Mouse (Mus musculus): ENCODE data around the gene Ogfod2. TPM values are rescaled to one million over a fixed set of nuclear protein-coding genes. Genes with fewer than 3 reads are reported as not detected.
A peak's percentile ranks its signal among the peaks of the same experiment; 100 is the strongest.

Gene Ogfod2
- polyA plus RNA-seq, 1 experiment from 2014 or later, result 30.6 TPM

- H3K27ac ChIP-seq, result no peak overlapping the region
- ATAC-seq, result no peak
- no peak overlapping the region for H3K4me2 ChIP-seq (replicated peaks)
- H3K9me3 ChIP-seq, result no peaks in the 10 kb centered on the region
- no peak overlapping the region for H3K4me3 ChIP-seq (replicated peaks)
- no peaks in the 10 kb centered on the region for H3K36me3 ChIP-seq
- H3K27me3 ChIP-seq, result no peaks in the 10 kb centered on the region
- peaks cover 10% of the 10 kb centered on the region; the same call in 1 of the 2 replicates for H3K4me1 ChIP-seq (replicated peaks)
- no peak overlapping the region; the same call in 1 of the 2 replicates for H3K9ac ChIP-seq (replicated peaks)
- WGBS, result 91% methylated on average over 14 of the region's 14 CpGs
Measured at GRCm38 (mm10) chr5:124083850-124084587, 28.1 kb upstream of the Ogfod2 start.

- H3K4me2 ChIP-seq (replicated peaks), result no peak overlapping the region
- H3K27me3 ChIP-seq, result no peaks in the 10 kb centered on the region
- H3K4me3 ChIP-seq (replicated peaks), result no peak overlapping the region
- 40% methylated on average over 11 of the region's 11 CpGs for WGBS
- no peaks in the 10 kb centered on the region for H3K9me3 ChIP-seq
- H3K27ac ChIP-seq, result no peak overlapping the region
- no peak overlapping the region for H3K9ac ChIP-seq (replicated peaks)
- ATAC-seq, result peak; percentile 48; the same call in 1 of the 2 replicates
- no peaks in the 10 kb centered on the region for H3K36me3 ChIP-seq
- 0 out of 2 replicates have a peak, but pooled peaks cover 6% of the 10 kb centered on the region for H3K4me1 ChIP-seq (replicated peaks)
Measured at GRCm38 (mm10) chr5:124084588-124085173, 27.4 kb upstream of the Ogfod2 start.

DNA sequence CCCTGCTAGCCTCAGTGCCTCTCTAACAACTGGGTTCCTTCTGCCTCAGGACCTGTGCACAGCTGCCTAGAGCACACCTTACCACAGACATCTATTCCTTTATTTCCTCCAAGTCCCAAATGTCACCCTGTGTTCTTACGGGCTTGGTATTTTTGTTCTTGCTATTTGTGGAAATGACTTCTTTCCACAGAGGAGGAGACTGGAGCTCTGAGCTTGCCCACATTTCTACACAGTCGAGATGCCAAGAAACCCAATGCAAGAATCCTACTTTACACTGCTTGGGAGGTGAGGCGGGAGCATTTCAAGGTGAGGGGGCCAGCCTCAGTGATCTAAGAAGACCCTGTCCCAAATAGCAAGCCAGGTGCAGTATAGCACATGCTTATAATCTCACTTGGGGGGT lies 26.6 kb upstream of the Ogfod2 start:
- ATAC-seq, result no peak
- H3K4me2 ChIP-seq (replicated peaks), result no peak overlapping the region
- 76% methylated on average over 3 of the region's 3 CpGs for WGBS
- H3K4me1 ChIP-seq (replicated peaks), result no peaks in the 10 kb centered on the region
- H3K27ac ChIP-seq, result no peak overlapping the region; the same call in 1 of the 2 replicates
- H3K36me3 ChIP-seq, result no peaks in the 10 kb centered on the region
- no peaks in the 10 kb centered on the region for H3K27me3 ChIP-seq
- no peaks in the 10 kb centered on the region for H3K9me3 ChIP-seq
- no peak overlapping the region for H3K9ac ChIP-seq (replicated peaks)
- H3K4me3 ChIP-seq (replicated peaks), result no peak overlapping the region

DNA sequence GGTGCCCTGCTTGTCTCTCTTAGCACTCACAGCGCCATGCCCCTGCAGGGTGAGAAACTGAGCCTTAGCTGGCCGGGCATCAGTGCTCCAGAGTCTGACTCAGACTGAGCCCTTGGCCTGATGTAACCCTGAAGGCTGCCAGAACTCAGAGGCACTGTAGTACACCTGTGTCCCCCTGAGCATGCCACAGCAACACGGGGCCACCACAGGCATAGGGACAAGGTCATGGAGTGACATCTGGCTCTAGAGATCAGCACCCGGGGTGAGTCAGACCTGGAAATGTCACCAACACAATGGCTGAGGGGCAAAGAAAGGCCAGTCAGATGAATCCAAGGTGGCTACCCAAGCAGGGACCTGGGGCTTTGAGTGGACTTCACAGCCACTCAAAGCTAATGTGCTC lies 25.2 kb upstream of the Ogfod2 start:
- Histone ChIP-seq H3K4me1 (replicated peaks) (no peaks in the 10 kb centered on the region), H3K27me3 (no peaks in the 10 kb centered on the region), H3K4me2 (replicated peaks) (no peak overlapping the region), H3K9ac (replicated peaks) (no peak overlapping the region), H3K27ac (no peak overlapping the region), H3K4me3 (replicated peaks) (no peak overlapping the region), H3K9me3 (no peaks in the 10 kb centered on the region), H3K36me3 (no peaks in the 10 kb centered on the region)
- 73% methylated on average over 4 of the region's 4 CpGs for WGBS
- no peak for ATAC-seq

GRCm38 (mm10) chr5:124089868-124090267 lies 22.2 kb upstream of the Ogfod2 start:
- 91% methylated on average over 23 of the region's 23 CpGs for WGBS
- Histone ChIP-seq H3K4me1 (replicated peaks) (no peaks in the 10 kb centered on the region; the same call in 1 of the 2 replicates), H3K27ac (no peak overlapping the region), H3K36me3 (no peaks in the 10 kb centered on the region), H3K9me3 (no peaks in the 10 kb centered on the region), H3K4me2 (replicated peaks) (no peak overlapping the region), H3K27me3 (peaks cover 10% of the 10 kb centered on the region), H3K9ac (replicated peaks) (no peak overlapping the region), H3K4me3 (replicated peaks) (no peak overlapping the region)
- no peak for ATAC-seq

DNA sequence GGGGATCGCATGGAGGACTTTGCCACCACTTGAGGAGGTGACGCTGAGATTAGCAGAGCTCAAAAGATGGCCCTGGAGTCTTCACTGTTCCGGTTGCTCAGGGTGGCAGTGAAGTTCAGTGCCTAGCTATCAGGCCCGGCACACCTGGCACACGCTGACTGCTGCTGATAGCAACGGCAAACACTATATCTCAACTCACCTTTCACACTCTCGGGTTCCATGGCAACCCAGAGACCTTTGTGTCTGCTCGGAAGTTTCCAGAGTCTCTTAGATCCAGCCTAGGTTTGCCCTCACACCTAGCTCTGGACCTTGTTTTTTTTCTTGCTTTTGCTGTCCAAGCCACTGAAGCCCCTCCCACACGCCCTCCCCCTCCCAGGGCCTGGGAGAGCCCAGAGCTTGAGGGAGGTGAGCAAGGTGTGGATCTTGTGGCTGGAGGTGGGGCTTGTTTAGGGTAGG lies 20.1 kb upstream of the Ogfod2 start:
- ATAC-seq, result no peak
- Histone ChIP-seq H3K4me3 (replicated peaks) (no peak overlapping the region), H3K4me1 (replicated peaks) (peaks cover 12% of the 10 kb centered on the region), H3K9me3 (no peaks in the 10 kb centered on the region), H3K36me3 (no peaks in the 10 kb centered on the region), H3K27me3 (peaks cover 22% of the 10 kb centered on the region), H3K4me2 (replicated peaks) (no peak overlapping the region), H3K27ac (no peak overlapping the region), H3K9ac (replicated peaks) (no peak overlapping the region)
- WGBS, result 65% methylated on average over 9 of the region's 9 CpGs

DNA sequence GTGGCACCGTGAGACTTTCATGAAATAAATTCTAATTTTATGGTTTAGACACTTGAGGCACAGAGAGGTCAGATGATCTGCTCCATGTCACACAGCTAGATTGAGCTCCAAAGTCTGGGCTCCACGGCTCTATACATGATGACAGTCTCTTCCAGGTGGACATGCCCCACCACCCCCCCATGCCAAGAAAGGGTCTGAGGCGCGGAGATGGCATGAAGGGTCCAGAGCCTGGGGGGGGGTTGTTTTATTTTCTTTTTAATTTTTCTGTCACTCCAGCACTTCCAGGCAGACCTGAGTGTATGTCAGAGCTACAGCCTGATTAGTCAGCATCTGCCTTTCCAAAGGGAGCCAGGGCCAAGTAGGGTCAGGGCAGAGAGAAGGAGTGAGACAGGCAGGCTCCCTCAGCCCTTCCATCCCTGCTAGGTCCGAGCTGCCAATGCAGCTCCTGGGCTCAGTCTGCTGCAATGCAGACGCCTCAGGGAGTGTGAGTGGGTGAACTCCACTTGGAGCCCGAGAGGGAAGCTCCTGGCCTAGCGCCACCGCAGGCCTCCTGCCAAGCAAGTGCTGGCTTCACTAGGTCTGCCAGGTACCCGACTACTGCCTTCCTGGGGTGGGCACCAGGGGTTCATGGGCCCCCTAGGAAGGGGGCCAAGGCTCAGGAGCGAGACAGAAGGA lies 18.8 kb upstream of the Ogfod2 start:
- Histone ChIP-seq H3K27ac (no peak overlapping the region), H3K9me3 (no peaks in the 10 kb centered on the region), H3K36me3 (no peaks in the 10 kb centered on the region), H3K27me3 (peaks cover 22% of the 10 kb centered on the region), H3K4me2 (replicated peaks) (no peak overlapping the region), H3K9ac (replicated peaks) (no peak overlapping the region), H3K4me1 (replicated peaks) (peaks cover 12% of the 10 kb centered on the region), H3K4me3 (replicated peaks) (no peak overlapping the region)
- ATAC-seq, result no peak
- whole genome bisulfite sequencing, result 79% methylated on average over 11 of the region's 11 CpGs

DNA sequence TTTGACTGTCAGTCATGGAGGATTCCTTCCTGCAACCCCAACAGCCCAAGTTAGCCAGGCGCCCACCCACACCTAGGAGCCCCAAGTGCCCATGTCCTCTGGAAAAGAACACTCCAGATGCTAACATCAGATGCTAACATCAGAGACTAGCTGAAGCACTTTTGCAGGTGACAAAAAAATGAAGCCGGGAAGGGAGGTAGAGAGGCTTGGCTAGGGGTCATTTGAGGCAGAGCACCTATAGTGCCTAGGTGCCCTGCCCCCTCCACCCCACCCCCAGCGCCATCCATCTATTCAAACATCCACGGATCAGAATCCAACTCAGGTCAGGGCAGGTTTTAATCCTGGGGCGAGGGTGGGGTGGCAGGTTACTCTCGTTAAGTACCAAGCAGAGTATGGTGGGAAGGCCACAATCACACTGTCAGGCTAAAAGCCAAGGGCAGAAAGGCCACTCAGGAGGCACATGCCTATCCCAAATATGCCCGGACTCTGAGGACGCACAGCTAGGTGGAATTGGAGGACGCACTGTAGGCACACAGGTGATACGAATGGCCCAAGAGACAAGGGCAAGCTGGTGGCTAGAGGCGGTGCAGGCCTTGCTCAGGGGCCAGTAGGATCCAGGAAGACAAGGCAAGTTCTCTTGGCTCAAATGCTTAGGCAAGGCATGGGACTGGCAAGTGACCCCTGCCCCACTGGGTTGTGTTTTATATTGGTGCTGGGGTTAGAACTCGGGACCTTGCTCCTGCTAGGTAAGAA lies 18.1 kb upstream of the Ogfod2 start:
- ATAC-seq, result no peak
- 84% methylated on average over 12 of the region's 12 CpGs for WGBS
- Histone ChIP-seq H3K4me3 (replicated peaks) (no peak overlapping the region), H3K9ac (replicated peaks) (no peak overlapping the region), H3K36me3 (no peaks in the 10 kb centered on the region), H3K9me3 (no peaks in the 10 kb centered on the region), H3K4me2 (replicated peaks) (no peak overlapping the region), H3K27ac (no peak overlapping the region), H3K4me1 (replicated peaks) (peaks cover 12% of the 10 kb centered on the region), H3K27me3 (peaks cover 22% of the 10 kb centered on the region)

DNA sequence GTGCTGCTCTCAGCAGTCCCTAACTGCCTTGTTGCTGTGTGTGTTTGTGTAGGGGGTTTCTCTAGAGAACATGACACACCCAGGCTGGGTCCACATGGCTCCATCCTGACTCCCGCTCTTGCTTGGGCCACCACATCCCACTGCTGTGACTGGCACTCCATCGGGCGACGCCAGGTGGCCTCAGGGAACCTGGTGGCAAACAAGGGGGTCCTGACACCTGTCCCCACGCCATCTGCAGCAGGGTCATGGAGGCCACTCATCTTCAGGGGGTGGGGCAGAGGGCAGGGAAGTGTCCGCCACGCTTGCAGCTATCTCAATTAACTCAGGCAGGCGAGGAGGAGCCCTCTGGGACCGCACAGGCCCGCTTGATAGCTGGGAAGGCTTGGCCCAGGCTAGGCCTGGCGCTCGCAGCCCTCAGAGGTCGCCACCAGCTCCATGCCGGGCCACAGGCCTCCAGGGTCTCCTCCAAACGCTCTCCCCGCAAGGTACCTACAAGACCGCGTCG lies 17.0 kb upstream of the Ogfod2 start:
- WGBS, result 10% methylated on average over 19 of the region's 19 CpGs
- no peaks in the 10 kb centered on the region for H3K36me3 ChIP-seq
- H3K9ac ChIP-seq (replicated peaks), result peak overlapping the region; percentile 26
- peak; percentile 74 for ATAC-seq
- H3K27me3 ChIP-seq, result peaks cover 22% of the 10 kb centered on the region
- no peaks in the 10 kb centered on the region for H3K9me3 ChIP-seq
- H3K27ac ChIP-seq, result no peak overlapping the region
- H3K4me3 ChIP-seq (replicated peaks), result peak overlapping the region; percentile 42
- H3K4me2 ChIP-seq (replicated peaks), result peak overlapping the region; percentile 55
- peaks cover 12% of the 10 kb centered on the region for H3K4me1 ChIP-seq (replicated peaks)

- H3K4me2 ChIP-seq (replicated peaks), result peak within 1 kb of the TSS; percentile 55
- ATAC-seq, result peak; percentile 86
- H3K36me3 ChIP-seq, result no peaks in the 10 kb centered on the region
- no peak within 1 kb of the TSS for H3K27ac ChIP-seq
- H3K9me3 ChIP-seq, result no peaks in the 10 kb centered on the region
- peaks cover 22% of the 10 kb centered on the region for H3K27me3 ChIP-seq
- WGBS, result 1% methylated on average over 41 of the region's 42 CpGs
- H3K4me1 ChIP-seq (replicated peaks), result peaks cover 12% of the 10 kb centered on the region
- peak within 1 kb of the TSS; percentile 42 for H3K4me3 ChIP-seq (replicated peaks)
- peak within 1 kb of the TSS; percentile 26 for H3K9ac ChIP-seq (replicated peaks)
Measured at GRCm38 (mm10) chr5:124095596-124096232, 16.4 kb upstream of the Ogfod2 start, which contains the start of gene Abcb9. Gene Abcb9, minus strand, starts transcription at chr5:124095798.

- H3K4me1 ChIP-seq (replicated peaks), result peaks cover 12% of the 10 kb centered on the region
- no peaks in the 10 kb centered on the region for H3K9me3 ChIP-seq
- no peak overlapping the region for H3K27ac ChIP-seq
- no peak overlapping the region for H3K4me3 ChIP-seq (replicated peaks)
- no peak overlapping the region for H3K9ac ChIP-seq (replicated peaks)
- ATAC-seq, result no peak
- no peak overlapping the region for H3K4me2 ChIP-seq (replicated peaks)
- no peaks in the 10 kb centered on the region for H3K36me3 ChIP-seq
- H3K27me3 ChIP-seq, result peaks cover 20% of the 10 kb centered on the region
- 85% methylated on average over 2 of the region's 2 CpGs for WGBS
Measured at GRCm38 (mm10) chr5:124098923-124099322, 13.2 kb upstream of the Ogfod2 start.

Data from midbrain, embryonic 13.5 days (tissue).